Mouse (Mus musculus): ENCODE measurements at regions not wholly inside any gene's neighbourhood (a gene's known extent, or its start where the extent isn't known, plus 50 kb on each side); places are given as distances from the start of the nearest gene placed in this dataset.

DNA sequence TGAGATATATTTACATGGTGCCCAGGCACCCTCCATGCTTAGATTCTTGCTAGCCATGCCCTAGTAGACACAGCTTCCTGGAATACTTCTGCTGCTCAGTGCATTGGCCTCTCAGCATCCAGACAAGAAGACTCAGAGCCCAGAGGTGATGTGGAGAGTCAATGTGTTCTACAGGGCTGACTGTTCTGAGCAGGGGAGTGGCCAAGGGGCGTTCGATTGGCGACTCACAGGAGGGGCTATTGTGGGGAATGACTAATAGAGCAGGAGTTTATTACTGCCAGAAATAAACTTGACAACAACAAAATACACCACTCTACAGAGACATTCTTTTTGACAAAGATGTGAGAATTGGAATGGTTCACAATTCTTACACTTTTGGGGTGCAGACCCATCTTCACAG, 156.3 kb downstream of the Mtx2 start:
- DNase-seq = no peak

DNA sequence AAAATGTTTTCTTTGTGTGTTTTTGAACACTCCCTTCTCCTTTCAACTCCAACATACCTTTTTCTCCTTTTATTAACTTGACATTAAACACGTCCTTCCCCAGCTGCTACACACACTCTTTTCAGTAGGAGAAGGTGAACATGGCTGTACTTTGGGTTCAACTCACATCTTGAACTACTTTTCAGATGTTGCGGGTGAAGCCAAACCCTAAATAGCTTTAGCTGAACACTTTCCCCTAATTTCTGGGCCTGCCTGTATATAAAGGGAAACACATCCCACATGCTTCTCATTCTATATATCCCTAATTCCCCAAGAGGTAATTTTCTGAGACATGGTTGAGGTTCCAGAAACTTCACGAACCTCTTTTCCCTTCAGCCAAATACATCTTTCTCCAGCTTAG, 168.2 kb downstream of the Mtx2 start:
- DNase-seq = no peak

DNA sequence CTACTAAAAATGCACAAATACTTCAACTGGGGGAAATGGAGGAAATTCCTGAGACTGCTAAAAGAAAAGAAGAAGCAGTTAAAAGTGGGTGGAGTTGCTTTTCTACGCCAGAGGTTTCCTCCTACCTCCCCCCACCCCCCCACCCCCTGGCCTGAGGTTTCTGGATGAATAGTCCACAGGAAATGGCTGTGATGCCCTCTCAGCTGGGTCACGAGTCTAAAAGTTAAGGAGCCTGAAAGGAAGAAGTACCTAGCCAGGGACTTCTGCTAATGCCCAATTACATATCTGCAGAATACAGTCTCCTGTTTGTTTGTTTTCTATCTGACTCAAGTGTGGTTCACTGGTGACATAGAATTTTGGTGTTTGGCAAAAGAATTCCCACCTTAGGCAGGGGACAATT, 169.4 kb downstream of the Mtx2 start:
- no peak for DNase-seq

- no peak for DNase-seq
These were observed 172.1 kb downstream of the Mtx2 start for GRCm38 (mm10) chr2:74997736-74998135.

DNA sequence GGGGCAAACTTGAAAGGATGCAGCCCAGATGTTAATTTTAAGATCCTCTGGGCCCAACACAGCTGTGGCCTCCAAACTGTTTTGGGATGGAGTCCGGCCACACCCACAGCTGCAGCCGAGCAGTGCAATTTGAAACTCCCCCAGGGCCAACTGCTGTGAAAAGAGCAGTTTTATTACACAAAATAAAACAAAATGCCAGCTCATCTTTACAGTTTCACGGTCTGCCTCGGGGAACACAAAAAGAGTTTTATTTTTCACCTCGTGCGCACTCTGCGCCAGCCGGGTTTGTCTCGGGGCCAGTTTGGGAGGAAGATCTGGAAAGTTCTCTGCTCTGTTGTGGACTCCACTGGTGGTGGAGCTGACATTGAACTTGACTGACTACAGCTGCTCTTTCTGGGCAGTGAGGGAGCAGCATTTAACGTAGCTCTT, 174.8 kb downstream of the Mtx2 start:
- no peak for DNase-seq

- no peak for DNase-seq
These were observed 177.0 kb downstream of the Mtx2 start for GRCm38 (mm10) chr2:75002562-75002961.

DNA sequence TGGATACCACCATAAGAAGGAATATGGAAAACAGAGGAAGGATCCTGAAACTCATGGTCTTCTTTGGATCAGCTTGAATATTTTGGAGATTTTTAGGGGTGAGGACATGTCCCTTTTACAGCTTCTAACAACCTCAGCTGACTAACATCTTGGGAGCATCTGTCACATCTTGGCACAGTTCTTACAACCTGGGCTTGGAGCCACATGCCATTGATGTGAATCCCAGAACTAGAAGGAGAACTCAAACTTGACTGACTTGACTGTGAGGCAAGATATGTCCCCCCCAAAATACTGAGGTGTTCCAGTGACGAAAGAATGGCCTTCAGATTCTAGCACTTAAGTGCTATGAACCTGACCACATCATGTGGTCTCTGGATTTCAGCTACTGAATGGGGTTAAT, 182.5 kb downstream of the Mtx2 start:
- no peak for DNase-seq

DNA sequence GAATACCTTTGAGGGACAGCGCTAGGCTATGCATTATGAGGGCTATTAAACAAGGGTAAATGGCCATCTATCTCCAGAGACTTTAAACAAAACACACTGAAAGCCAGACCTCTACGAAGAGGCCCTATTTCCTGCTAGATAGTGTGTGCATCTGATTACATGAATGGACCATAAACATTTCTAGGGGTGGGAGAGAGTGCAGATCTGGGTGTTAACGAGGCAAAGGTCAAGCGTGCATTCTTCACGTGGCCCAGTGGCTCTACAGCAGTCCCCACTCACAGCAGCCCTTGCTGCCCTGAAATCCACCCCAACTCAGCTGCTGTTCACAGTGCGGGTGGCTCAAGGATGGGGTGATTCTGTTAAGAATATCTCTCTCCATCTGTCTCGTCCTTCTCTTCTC, 185.0 kb downstream of the Mtx2 start:
- DNase-seq = no peak

- no peak for DNase-seq
These were observed 186.4 kb downstream of the Mtx2 start for GRCm38 (mm10) chr2:75012046-75012445.

DNA sequence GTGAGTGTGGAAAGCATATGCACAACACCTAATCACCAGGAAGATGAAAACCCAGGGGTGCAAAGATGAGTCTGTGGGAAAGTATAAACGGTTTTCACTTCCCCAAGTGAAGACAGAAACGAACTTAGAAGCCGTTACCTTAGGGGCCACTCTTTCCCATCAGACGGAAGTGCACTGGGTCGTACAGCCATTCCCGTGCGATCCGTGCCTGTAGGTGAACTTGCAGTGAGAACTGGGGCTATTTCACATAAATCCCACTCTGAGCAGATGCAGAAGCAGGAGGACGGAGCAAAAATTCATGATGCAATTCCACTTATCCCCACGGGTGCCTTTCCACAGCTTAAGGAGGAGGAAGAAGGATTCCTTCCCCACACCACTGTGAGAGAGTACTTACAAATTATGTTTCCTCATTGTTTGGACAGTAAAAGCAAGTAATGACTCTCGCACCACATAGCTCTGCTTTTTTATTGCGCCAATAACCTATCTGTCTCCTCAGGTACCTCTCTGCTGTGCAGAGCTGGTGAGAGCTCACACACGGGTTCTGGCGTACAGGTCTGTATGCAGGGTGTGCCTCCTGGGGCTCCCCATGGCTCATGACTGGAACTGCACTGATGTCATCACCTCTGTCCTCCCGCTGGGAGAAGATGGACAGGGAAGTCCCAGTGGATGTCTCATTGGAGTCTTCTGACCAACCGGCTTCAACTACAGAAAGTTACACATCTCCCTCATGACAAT, 189.6 kb downstream of the Mtx2 start:
- no peak for DNase-seq

DNA sequence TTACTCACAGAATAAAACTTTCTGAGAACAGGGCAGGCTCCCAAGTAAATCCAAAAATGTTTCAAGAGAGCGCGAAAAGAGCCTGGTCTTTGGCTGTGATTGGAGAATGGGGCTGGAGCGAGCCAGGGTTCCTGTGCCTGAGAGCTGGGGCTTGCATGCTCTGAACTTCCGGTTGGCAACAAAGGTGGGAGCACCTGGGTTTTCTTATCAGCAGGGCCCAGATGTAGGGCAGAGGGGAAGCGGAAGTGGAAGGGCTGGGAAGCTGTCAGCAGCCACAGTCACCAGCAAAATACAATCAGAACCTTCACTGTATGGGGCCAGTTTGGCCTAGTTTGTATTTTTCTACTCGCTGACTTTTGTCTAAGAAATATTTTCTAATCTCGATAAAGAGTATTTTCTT, 193.9 kb downstream of the Mtx2 start:
- peak; percentile 46 to 67 for DNase-seq

- DNase-seq = no peak
These were observed 196.0 kb downstream of the Mtx2 start for GRCm38 (mm10) chr2:75021639-75022038.

DNA sequence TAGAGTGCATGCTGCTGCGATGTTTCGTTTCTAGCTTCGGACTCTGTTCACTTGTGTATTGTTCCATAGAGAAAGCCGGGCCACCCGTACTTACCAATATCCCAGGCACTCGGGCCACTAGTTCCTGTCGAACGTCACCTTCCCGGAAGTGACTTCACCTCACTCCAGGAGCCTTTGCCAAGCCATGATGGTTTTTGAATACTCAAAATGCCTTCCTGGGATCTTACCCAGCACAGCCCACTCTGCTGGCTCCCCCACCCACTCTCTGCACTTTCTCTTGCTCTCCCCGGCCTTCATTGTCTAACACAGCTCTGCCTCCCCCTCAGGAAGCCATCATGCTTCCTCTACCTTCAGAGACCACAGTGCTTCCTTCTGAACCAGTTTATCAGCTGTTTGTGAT, 202.5 kb downstream of the Mtx2 start:
- no peak for DNase-seq

GRCm38 (mm10) chr2:75029089-75029693, 203.6 kb downstream of the Mtx2 start:
- no peak for DNase-seq

DNA sequence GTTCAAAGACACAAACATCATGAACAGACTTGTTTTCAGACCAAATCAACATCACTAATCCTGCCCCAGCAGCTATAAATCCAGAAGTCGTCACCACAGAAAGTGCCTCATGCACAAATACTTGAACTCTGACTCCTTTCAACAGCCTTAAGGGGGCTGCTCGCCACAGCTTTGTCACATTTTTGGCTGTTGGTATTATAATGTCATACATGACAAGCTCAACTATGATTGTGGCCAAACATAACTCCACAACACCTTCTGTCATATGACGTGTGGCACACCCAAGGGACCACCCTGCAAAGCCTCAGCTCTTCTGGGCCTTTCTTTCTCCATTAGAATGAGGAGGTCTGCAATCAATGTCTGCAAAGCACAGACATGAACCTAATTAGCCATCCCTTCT, 209.1 kb downstream of the Mtx2 start:
- no peak for DNase-seq

GRCm38 (mm10) chr2:75039066-75039465, 213.5 kb downstream of the Mtx2 start:
- DNase-seq = no peak

DNA sequence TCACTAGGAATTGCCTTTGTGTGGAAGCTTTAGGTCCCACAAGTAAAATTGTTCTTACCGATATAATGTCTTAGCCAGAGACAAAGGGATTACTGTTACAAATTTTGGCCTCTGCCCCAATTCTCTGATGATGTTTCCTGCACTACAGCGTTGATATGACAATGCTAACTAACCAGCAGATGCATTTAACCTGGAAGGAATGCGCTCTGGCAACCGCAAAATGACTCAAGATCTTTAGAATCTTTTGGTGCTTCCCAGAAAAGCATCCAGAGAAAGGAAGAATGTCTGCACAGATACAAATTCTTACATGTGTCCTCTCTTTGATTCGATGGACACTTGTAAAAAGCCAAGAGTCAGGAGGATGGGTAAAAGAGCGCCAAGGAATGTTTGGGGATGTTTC, 221.3 kb downstream of the Mtx2 start:
- DNase-seq = no peak

DNA sequence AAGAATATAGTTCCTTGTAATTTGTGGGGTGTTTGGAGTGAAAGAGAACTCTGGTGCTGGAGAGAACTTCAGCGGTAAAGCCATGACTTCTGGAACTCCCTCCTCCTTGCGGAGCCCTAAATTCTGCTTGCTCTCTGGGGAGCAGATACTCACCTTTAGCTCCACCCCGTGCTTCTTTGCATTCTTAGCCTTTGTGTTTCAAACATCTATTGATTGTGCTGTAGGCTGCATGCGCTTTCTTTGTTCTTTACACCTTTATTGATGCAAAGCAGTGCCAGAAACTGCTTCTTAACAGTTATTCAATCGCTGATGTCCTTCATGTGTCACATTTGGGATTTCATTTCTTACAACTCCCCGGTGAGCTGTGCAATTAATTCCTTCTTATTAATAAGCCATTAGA, 222.5 kb downstream of the Mtx2 start:
- DNase-seq = no peak

DNA sequence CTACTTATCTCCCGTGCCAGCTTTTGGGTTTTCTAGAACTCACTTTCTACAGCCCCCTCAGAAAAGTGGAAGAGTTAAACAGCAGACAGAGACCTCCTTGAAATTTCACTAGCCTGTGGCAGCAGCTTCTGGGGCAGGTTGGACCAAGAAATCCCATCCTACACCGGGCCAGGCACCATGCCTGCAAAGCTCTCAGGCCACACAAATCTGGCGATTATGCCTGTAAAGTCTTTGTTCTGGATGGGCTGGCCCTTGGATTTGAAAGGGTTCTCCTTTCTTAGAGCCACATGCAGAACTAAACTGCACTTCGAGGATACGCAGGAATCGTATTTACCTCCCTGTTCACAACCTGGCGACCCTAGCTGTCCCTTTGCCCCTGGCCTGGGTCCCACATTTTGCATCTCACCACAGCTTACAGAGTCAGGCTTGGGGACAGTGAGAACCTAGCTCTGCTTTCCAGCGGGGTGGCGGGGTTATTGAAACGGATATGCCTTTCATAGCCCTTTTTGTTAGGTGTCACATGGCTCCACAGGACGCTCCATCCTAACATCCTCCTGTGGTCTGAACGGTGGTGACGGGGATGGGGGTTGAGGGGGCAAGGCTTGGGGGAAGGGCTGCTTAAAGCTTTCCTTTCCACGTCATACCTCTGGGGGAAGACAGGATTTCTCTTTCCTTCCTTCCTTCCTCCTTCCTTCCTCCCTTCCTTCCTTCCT, 229.0 kb downstream of the Mtx2 start:
- DNase-seq = peak in 1 of 2 experiments; percentile 21

GRCm38 (mm10) chr2:75055187-75055543, 229.6 kb downstream of the Mtx2 start:
- DNase-seq = no peak

DNA sequence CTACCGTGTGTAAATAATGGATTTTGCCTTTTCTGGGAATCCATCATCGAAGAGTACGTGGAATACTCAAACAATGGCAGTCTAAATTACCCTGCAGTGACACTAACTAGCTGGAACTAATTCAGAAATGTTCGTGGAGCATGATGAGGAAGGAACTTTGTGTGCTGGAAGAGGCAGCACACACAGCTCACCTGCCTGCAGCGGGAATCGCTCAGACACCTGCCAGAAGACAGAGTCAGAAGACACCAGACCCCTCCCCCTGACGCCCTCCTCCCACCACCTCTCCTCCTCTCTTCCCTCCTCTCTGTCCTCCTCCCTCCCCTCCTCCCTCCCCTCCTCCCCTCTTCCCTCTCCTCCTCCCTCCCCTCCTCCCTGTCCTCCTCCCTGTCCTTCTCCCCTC, 235.4 kb downstream of the Mtx2 start:
- no peak for DNase-seq

GRCm38 (mm10) chr2:75061456-75062188, 236.0 kb downstream of the Mtx2 start:
- DNase-seq = no peak

DNA sequence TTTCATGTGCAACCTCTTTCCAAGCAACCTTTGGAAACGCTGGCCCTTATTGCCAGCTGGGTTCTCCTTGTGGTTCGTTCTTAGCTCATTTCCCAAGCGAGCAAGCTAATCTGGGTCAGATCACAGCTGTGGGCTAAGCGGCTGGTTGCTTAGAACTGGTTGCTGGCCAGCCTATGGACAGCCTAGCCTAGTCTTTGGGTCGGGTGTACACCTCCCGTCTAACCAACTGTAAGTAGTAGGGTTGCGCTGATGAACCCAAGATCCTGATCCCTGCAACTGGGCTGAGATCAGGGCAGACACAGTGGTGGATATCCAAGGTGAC, 236.5 kb downstream of the Mtx2 start:
- DNase-seq = no peak

Data from thymus, adult 18-20 months (tissue).